Mouse (Mus musculus) MEL (cell line): Measurements from ENCODE around the gene Glp2r.

Experiments
- BHLHE40 ChIP-seq: IDR thresholded peaks from 2 replicates; pipeline ENCODE4 v1.6.1; 2012; ENCODE audit warnings: low read depth, mild to moderate bottlenecking, inconsistent platforms, low read length, improper control_type of control experiment, borderline replicate concordance
- CTCF ChIP-seq, 3 experiments: IDR thresholded peaks in 2 of 3; conservative IDR thresholded peaks in 1 of 3; 2 replicates each; pipeline ENCODE4 v1.5.1; 2011 to 2012; ENCODE audit warnings: low read length in 3 of 3, low read depth in 2 of 3, mild to moderate bottlenecking in 2 of 3, improper control_type of control experiment in 1 of 3, inconsistent platforms in 1 of 3, mixed read lengths in 1 of 3, moderate library complexity in 1 of 3; ENCODE audit not compliant: control insufficient read depth in 1 of 3, insufficient read depth in 1 of 3, poor library complexity in 1 of 3, severe bottlenecking in 1 of 3
- ELF1 ChIP-seq: IDR thresholded peaks from 2 replicates; pipeline ENCODE4 v1.6.1; 2014; ENCODE audit warnings: low read depth, mild to moderate bottlenecking, inconsistent platforms, low read length, improper control_type of control experiment, moderate library complexity
- EP300 ChIP-seq, 2 experiments: IDR thresholded peaks; 2 replicates each; pipeline ENCODE4 v1.6.1; 2011; ENCODE audit warnings: improper control_type of control experiment in 2 of 2, low read length in 2 of 2, low read depth in 1 of 2, mild to moderate bottlenecking in 1 of 2
- GATA1 ChIP-seq: IDR thresholded peaks from 2 replicates; pipeline ENCODE4 v1.6.1; 2011; ENCODE audit warnings: low read depth, low read length, improper control_type of control experiment
- NRF1 ChIP-seq: IDR thresholded peaks from 2 replicates; pipeline ENCODE4 v1.6.1; 2014; ENCODE audit warnings: low read depth, mild to moderate bottlenecking, inconsistent platforms, low read length, improper control_type of control experiment, moderate library complexity; ENCODE audit not compliant: poor library complexity, insufficient read depth, severe bottlenecking
- POLR2A ChIP-seq, 2 experiments: IDR thresholded peaks; 2 replicates each; pipeline ENCODE4 v1.6.1; 2011 to 2012; ENCODE audit warnings: low read length in 2 of 2, mild to moderate bottlenecking in 2 of 2, control low read depth in 1 of 2, improper control_type of control experiment in 1 of 2, low read depth in 1 of 2, moderate library complexity in 1 of 2; ENCODE audit not compliant: control insufficient read depth in 1 of 2, insufficient read depth in 1 of 2, poor library complexity in 1 of 2
- POLR2AphosphoS2 ChIP-seq: IDR thresholded peaks from 2 replicates; pipeline ENCODE4 v1.6.1; 2011; ENCODE audit warnings: low read length, improper control_type of control experiment
- TCF12 ChIP-seq: IDR thresholded peaks from 2 replicates; pipeline ENCODE4 v1.6.1; 2014; ENCODE audit warnings: low read depth, mild to moderate bottlenecking, inconsistent platforms, low read length, improper control_type of control experiment, moderate library complexity
- UBTF ChIP-seq: IDR thresholded peaks from 2 replicates; pipeline ENCODE4 v1.6.1; 2012; ENCODE audit warnings: low read depth, mild to moderate bottlenecking, inconsistent platforms, low read length, improper control_type of control experiment, moderate library complexity, borderline replicate concordance; ENCODE audit not compliant: insufficient read depth
- USF1 ChIP-seq: IDR thresholded peaks from 2 replicates; pipeline ENCODE4 v1.6.1; 2014; ENCODE audit warnings: low read depth, mild to moderate bottlenecking, inconsistent platforms, low read length, improper control_type of control experiment, moderate library complexity

DNA sequence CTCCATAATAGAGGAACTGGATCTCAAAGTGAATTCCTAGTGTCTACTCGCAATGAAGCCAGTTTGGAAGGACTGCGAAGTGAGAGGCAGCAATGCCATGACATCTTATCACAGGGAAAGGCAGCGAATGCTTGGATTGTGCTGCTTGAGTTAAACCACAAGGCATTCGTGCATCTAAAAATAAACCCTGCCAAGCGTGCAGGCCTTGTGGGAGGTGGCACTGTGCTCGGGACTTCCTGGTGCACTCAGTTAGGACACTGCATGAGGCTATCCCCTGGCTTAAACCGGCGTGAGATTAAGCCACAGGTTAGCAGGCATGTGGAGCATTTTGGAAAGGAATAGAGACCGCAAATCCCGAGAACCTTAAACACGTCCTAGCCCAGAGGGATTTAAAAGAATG is 19.2 kb upstream of the Glp2r start:
- TF ChIP-seq UBTF (no peak), USF1 (no peak), CTCF (IDR thresholded peaks at IDR 0.05 in 2 of 3, conservative IDR thresholded peaks at IDR 0.05 in 1 of 3; ENCODE audit: control insufficient read depth in 1 of 3, insufficient read depth in 1 of 3, low read depth in 2 of 3, low read length in 3 of 3, poor library complexity in 1 of 3, severe bottlenecking in 1 of 3) (no peak), GATA1 (no peak), POLR2AphosphoS2 (no peak), POLR2A (IDR thresholded peaks at IDR 0.05; ENCODE audit: control insufficient read depth in 1 of 2, insufficient read depth in 1 of 2, low read depth in 1 of 2, low read length in 2 of 2, poor library complexity in 1 of 2) (no peak), BHLHE40 (no peak), ELF1 (no peak), EP300 (IDR thresholded peaks at IDR 0.05; ENCODE audit: low read depth in 1 of 2, low read length in 2 of 2) (no peak), NRF1 (no peak), TCF12 (no peak)
